Mouse (Mus musculus) cerebellum, adult 2 months (tissue): ENCODE measurements at regions not wholly inside any gene's neighbourhood (a gene's known extent, or its start where the extent isn't known, plus 50 kb on each side); places are given as distances from the start of the nearest gene placed in this dataset.

ENCODE experiments used
- DNase-seq, 2 experiments: peaks; one replicate each; pipeline ENCODE4 v3.0.0; 2021
- H3K27ac ChIP-seq: fragments of 200-500 bp; 2 replicates; pipeline ENCODE4 v1.5.1; 2012; ENCODE audit warnings: low read length, control low read depth, inconsistent platforms; ENCODE audit not compliant: insufficient read depth
- H3K27me3 ChIP-seq: fragments of 200-500 bp; 2 replicates; pipeline ENCODE4 v1.6.1; 2012; ENCODE audit warnings: inconsistent platforms, mild to moderate bottlenecking, low read length, moderate library complexity; ENCODE audit not compliant: control insufficient read depth, insufficient read depth
- H3K4me1 ChIP-seq: fragments of 200-500 bp; 2 replicates; pipeline ENCODE4 v1.6.1; 2011; ENCODE audit warnings: low read length; ENCODE audit not compliant: control insufficient read depth, insufficient read depth
- H3K4me3 ChIP-seq: fragments of 200-500 bp; replicated peaks from 2 replicates; pipeline ENCODE3; 2011; ENCODE audit warnings: mild to moderate bottlenecking, low read depth, low read length, control low read depth; ENCODE audit not compliant: insufficient read depth
- CTCF ChIP-seq: fragments of 200-500 bp; IDR thresholded peaks from 2 replicates; pipeline ENCODE4 v1.5.1; 2011; ENCODE audit warnings: low read depth, mild to moderate bottlenecking, control low read depth, low read length, moderate library complexity, borderline replicate concordance; ENCODE audit not compliant: insufficient read depth
- POLR2A ChIP-seq: fragments of 200-500 bp; IDR thresholded peaks from 2 replicates; pipeline ENCODE4 v1.6.1; 2011; ENCODE audit warnings: low read length, control low read depth, borderline replicate concordance; ENCODE audit not compliant: insufficient read depth
- WGBS: fragments of 180-500 bp; shearing (Covaris S2); methylation state at CpG from one replicate; pipeline ENCODE4 v1.1.7; 2018; 5-methylcytosine and 5-hydroxymethylcytosine counted together

DNA sequence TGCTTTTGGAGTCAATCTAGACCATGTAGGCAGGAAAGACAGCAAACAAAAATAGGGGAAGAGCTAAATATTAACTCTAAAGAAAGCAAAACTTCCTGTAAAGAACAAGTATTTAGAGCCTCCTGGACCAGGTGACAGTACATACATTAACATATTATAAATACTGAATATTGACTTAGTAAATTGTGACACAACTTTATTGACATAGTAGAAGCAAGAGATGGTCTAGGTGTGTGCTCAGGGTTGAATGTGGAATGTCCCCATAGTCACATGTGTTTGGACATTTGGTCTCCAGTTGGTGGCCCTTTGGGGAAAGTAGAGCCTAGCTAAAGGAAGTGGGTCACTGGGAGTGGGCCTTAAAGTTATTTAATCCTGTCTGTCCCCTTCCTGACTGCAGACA is 139.6 kb upstream of the Atp6ap2 start:
- Histone ChIP-seq H3K27ac (no peak overlapping the region), H3K27me3 (no peaks in the 10 kb centered on the region), H3K4me3 (no peak overlapping the region), H3K4me1 (no peaks in the 10 kb centered on the region)
- TF ChIP-seq POLR2A (no peak), CTCF (no peak)
- DNase-seq, result no peak

DNA sequence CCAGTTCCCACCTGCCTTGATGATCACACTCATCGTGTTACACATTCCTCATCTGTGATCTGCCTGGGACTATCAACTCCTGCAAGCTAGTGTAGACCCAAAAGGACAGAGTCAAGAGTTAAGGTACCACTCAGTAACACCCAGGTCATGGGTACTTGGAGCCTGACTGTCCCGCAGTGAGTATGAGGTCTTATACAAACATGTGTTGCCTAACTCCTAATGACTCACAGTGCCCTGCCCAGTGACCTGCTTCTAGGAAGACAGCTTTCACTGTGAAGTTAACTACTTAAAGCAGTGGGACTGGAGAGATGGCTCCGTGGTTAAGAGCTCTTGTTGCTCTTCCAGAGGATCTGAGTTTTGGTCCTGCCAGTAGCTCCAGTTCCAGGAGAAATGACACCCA is 137.9 kb upstream of the Atp6ap2 start:
- Histone ChIP-seq H3K4me1 (no peaks in the 10 kb centered on the region), H3K27me3 (no peaks in the 10 kb centered on the region), H3K4me3 (no peak overlapping the region), H3K27ac (no peak overlapping the region)
- WGBS, result 83% methylated on average over 3 of the region's 3 CpGs
- no peak for DNase-seq
- no peak for TF ChIP-seq POLR2A
- TF ChIP-seq CTCF, result no peak

DNA sequence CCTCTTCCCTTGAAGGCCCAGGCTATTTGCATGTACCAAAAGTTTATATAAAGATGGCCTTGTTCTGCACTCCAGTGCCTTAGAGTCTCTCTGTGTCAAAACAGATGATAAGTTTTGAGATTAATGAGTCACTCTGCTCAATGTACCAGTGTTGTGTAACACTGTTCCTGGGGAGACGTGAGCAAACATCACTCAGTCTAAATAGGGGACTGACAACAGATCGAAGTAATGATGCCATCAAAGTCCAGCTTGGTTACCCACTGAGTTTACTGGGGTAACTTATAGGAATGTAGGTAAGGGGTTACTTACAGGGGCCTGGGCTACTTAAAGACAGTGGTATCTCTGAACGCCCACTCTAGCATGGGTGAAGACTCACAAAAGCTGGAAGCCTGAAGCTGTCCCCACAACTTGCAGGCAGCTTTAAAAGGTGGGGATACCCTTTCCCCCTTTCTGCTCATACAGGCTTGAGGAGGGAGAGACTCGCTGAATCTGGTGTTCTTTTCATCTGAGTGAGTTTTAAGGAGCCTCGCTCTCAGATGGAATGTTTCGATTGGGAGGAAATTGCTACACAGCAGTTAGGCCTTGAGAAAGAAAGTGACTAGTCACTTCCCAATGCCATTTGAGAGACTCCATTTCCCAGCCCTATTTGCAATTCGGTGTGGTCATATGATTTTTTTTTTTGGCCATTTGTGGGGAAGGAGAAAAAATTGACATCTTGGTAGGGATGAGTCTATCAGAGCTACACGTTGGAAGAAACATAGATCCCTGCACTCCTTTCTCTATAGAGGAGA is 134.4 kb upstream of the Atp6ap2 start:
- no peak overlapping the region for H3K4me3 ChIP-seq
- no peak for DNase-seq
- no peak overlapping the region for H3K27ac ChIP-seq
- H3K27me3 ChIP-seq, result no peaks in the 10 kb centered on the region
- WGBS, result 86% methylated on average over 8 of the region's 8 CpGs
- TF ChIP-seq POLR2A, result no peak
- TF ChIP-seq CTCF, result no peak
- H3K4me1 ChIP-seq, result no peaks in the 10 kb centered on the region

DNA sequence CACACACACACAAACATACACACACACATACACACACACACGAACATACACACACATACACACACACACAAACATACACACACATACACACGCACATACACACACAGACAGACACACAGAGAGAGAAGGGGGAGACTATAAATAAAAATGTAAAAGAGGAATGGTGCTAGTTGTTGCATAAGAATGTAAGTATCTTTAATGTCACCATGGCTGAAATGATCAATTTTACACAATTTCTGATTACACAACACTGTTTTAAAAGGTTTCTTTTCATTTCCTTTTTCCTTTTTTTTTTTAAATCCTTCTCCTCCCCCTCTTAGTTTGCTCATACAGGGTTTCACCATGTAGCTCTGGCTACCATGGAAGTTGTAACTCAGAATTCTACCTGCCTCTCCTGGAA is 125.9 kb upstream of the Atp6ap2 start:
- no peak overlapping the region for H3K4me3 ChIP-seq
- no peaks in the 10 kb centered on the region for H3K27me3 ChIP-seq
- WGBS, result 79% methylated on average over 2 of the region's 2 CpGs
- TF ChIP-seq POLR2A, result no peak
- no peak for TF ChIP-seq CTCF
- H3K27ac ChIP-seq, result no peak overlapping the region
- H3K4me1 ChIP-seq, result no peaks in the 10 kb centered on the region
- no peak for DNase-seq

DNA sequence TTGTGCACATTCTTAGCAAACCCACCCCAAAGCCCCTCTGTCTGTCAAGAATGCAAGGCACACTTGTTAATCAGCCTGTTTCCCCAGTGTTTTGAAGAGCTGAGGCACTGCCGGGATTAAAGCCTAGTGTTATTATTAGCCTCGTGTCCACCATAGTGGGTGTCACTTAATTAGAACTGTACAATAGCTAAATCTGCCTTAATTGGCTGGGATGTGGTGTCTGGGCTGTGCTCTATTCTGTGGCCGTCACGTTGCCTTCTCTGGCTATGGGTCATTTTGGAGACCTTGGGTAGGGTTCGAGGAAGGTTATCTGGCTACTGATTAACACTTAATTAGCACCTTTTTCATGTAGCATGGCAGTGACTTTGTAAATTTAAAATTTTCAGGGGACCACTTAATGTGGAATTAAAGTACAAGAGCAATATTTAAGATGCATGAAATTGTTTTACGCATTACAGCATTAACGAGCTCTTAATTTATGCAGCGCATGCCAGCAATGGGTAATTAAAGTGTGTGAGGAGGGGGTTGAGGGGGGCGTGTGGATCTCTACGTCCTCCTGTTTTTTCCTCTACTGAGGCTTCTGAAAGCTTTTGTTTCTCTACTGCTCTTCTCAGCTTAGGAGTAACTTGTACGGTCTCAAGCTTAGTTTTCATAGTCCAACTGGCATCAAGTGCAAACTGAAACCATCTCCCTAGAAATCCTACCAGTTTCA is 124.5 kb upstream of the Atp6ap2 start:
- Histone ChIP-seq H3K4me3 (no peak overlapping the region), H3K4me1 (no peaks in the 10 kb centered on the region), H3K27ac (no peak overlapping the region), H3K27me3 (no peaks in the 10 kb centered on the region)
- TF ChIP-seq POLR2A (no peak), CTCF (no peak)
- no peak for DNase-seq
- 56% methylated on average over 11 of the region's 11 CpGs for WGBS

DNA sequence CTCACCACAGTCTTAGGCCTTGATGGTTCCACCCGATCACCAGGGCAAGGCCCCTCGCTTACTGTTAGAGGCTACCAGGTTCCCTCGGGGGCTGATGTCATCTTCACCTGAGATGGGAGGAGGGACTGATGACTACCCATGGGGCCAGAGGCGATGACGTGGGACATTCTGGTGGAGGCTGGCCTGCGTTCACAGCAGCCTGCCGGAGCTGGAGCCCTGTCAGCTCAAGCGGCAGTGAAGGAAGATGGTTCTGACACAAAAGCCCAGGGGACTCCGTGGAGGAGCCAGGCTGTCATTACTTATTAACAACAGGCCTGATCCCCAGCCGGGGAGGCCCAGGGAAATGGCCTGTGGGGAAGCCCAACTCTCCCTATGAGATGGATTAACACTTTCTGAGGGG is 121.3 kb upstream of the Atp6ap2 start:
- H3K27ac ChIP-seq, result no peak overlapping the region
- no peaks in the 10 kb centered on the region for H3K4me1 ChIP-seq
- 25% methylated on average over 10 of the region's 10 CpGs for WGBS
- DNase-seq, result no peak
- no peak for TF ChIP-seq CTCF
- no peak for TF ChIP-seq POLR2A
- no peaks in the 10 kb centered on the region for H3K27me3 ChIP-seq
- H3K4me3 ChIP-seq, result no peak overlapping the region

DNA sequence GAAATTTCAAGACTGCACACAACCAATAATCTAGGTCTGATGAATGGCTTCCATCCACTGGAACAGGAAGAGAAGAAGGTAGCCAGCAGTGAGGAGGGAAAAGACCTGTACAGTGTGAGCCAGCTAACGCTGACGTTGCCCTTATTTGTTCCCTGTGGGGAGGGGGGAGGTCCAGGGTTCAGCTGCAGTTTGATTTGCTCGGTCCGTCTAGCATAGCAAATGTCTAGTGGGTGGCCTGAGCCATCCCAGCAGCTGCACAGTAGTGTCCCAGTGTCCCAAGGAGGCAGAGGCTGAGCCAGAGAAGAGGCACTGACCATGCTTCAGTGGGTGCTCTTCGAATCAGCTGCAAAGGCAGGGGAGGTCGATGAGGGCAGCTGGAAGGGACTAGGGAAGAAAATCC is 120.7 kb upstream of the Atp6ap2 start:
- WGBS, result 33% methylated on average over 6 of the region's 6 CpGs
- Histone ChIP-seq H3K27me3 (no peaks in the 10 kb centered on the region), H3K4me1 (no peaks in the 10 kb centered on the region), H3K4me3 (no peak overlapping the region), H3K27ac (no peak overlapping the region)
- no peak for TF ChIP-seq CTCF
- TF ChIP-seq POLR2A, result no peak
- no peak for DNase-seq
